Mouse (Mus musculus): ENCODE data around the gene Wap. TPM values are rescaled to one million over a fixed set of nuclear protein-coding genes. Genes with fewer than 3 reads are reported as not detected.
"Not testable (repeated sequence)": the region's sequence is repeated elsewhere in the genome, so short reads cannot be mapped to it uniquely, and the experiment has no call there.

Wap gene
- total and polyA plus RNA-seq, 2 experiments from 2014 or later, result not detected

DNA sequence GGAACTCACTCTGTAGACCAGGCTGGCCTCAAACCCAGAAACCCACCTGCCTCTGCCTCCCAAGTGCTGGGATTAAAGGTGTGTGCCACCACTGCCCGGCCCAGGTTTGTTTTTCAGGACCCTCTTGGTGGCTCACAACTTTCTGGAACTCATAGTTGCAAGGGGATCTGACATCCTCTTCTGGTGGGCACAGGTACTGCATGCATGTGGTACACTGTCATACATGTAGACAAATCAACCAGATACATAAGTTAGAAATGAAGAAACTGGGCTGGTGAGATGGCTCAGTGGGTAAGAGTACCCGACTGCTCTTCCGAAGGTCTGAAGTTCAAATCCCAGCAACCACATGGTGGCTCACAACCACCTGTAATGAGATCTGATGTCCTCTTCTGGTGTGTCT lies 14.5 kb upstream of the Wap start:
- not testable (repeated sequence) for H3K9me3 ChIP-seq (ENCODE audit: low read length)
- 74% methylated on average over 3 of the region's 3 CpGs for WGBS

DNA sequence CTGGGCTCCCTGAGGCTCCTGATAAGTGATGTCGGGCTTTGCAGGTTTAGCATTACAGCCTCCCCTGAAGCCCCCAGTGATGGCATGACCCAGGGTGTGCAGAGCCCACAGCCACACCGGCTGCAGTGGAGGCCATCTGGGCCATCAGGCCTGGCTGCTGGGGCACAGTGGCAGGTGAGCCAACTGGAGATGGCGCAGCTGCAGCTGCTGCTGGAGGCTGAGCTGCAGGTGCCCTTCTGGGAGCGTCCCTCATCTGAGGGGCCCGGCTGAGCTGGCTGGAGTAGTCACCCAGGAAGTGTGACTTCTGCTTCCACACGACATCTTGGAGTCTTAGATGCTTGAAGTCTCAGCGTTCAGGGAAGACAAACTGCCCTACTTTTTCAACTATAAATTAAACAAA lies 12.1 kb upstream of the Wap start:
- no peak for ATAC-seq
- H3K9me3 ChIP-seq (ENCODE audit: low read length), result no peaks in the 10 kb centered on the region
- H3K36me3 ChIP-seq (ENCODE audit: insufficient read depth), result no peaks in the 10 kb centered on the region
- DNase-seq, result no peak
- no peak for TF ChIP-seq CTCF (IDR thresholded peaks at IDR 0.05; ENCODE audit: low read depth)
- no peaks in the 10 kb centered on the region; the same call in 1 of the 2 replicates for H3K27me3 ChIP-seq (ENCODE audit: insufficient read depth, low read length)
- H3K4me3 ChIP-seq (ENCODE audit: low read depth, low read length), result no peak overlapping the region
- H3K4me2 ChIP-seq (ENCODE audit: low read depth), result no peak overlapping the region
- WGBS, result 78% methylated on average over 7 of the region's 7 CpGs
- no peak overlapping the region for H3K27ac ChIP-seq (ENCODE audit: low read depth, low read length)
- no peak overlapping the region for H3K9ac ChIP-seq
- no peaks in the 10 kb centered on the region for H3K4me1 ChIP-seq (ENCODE audit: insufficient read depth)

More for the DNA sequence above, 14.5 kb upstream of the Wap start:
- peak; percentile 53 for TF ChIP-seq CTCF (IDR thresholded peaks at IDR 0.05; ENCODE audit: low read depth)
- ATAC-seq; H3K27me3 ChIP-seq (ENCODE audit: insufficient read depth, low read length); H3K36me3 ChIP-seq (ENCODE audit: insufficient read depth); H3K4me3 ChIP-seq (ENCODE audit: low read depth, low read length); H3K4me2 ChIP-seq (ENCODE audit: low read depth); H3K9ac ChIP-seq; H3K27ac ChIP-seq (ENCODE audit: low read depth, low read length); DNase-seq; H3K4me1 ChIP-seq (ENCODE audit: insufficient read depth): not testable (repeated sequence)

DNA sequence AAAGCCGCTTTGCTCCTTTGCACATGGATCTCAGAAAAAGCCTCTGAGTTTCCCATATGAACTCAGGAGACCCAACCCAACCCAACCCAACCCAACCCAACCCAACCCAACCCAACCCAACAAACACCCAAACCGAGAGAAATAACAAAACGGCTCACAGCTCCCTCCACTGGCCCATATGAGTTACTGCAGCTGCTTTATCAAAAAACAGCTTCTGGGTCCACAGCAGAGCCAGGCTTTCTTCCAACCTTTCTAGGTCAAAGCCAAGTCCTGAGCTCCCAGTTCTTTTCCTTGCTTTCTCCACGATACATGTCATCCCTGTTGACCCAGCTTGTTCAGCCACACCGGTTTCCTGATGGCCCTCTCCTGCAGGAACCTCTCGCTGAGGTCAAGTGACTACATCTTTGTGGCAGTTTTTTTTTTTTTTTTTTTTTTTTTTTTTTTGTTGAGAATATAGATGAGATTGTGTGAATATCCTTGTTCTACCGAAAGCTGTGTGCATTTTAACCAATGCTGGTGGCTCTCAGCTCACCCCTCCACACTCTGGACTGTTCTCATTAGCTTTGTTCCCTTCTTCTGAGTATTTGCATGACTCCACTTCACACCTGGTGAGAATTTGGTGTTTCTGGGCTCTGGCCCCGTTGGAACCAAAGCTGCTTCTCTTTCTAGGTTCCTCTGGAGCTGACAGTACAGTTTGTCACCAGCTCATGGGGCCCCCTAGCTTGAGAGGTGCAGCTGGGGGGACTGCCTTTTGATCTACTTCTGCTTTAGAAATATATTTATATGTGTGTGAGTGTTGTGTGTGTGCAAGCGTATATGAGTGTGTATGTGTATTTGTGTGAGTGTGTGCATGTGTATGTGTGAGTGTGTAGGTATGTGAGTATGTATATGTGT lies 9.6 kb upstream of the Wap start:
- no peak overlapping the region for H3K9ac ChIP-seq

DNA sequence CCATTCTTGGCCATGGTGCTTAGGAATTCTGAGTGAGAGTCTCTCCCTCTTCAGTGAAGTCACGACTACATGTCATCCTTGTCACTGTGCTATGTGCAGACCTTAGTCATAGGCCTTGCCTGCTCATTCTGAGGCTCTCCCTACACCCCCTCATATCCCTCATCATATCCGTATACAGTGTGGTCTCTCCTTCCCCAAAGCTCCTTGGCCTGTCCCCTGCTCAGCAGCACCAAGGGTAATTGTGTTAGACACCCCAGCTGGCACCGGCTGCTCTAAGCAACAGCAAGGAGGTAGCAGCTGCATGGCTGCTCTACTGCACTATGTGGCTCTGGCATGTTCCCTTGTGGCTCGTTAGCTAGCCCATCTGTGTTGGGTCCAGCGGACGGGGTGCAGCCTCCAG lies 6.1 kb upstream of the Wap start:
- H3K9ac ChIP-seq, result no peak overlapping the region
- no peak overlapping the region for H3K27ac ChIP-seq (ENCODE audit: low read depth, low read length)
- ATAC-seq (peak; percentile 14; the same call in 1 of the 2 replicates), DNase-seq (no peak)
- H3K4me1 ChIP-seq (ENCODE audit: insufficient read depth), result no peaks in the 10 kb centered on the region
- TF ChIP-seq CTCF (IDR thresholded peaks at IDR 0.05; ENCODE audit: low read depth), result no peak
- no peaks in the 10 kb centered on the region for H3K9me3 ChIP-seq (ENCODE audit: low read length)
- H3K4me2 ChIP-seq (ENCODE audit: low read depth), result no peak overlapping the region
- no peaks in the 10 kb centered on the region for H3K36me3 ChIP-seq (ENCODE audit: insufficient read depth)
- no peaks in the 10 kb centered on the region for H3K27me3 ChIP-seq (ENCODE audit: insufficient read depth, low read length)
- no peak overlapping the region for H3K4me3 ChIP-seq (ENCODE audit: low read depth, low read length)
- WGBS, result 72% methylated on average over 6 of the region's 6 CpGs

More for the DNA sequence above, 9.6 kb upstream of the Wap start:
- 0 out of 2 replicates have a peak, but pooled peaks have one; percentile 8 for TF ChIP-seq CTCF (IDR thresholded peaks at IDR 0.05; ENCODE audit: low read depth)
- WGBS, result 65% methylated on average over 9 of the region's 9 CpGs
- Histone ChIP-seq H3K4me3 (ENCODE audit: low read depth, low read length) (no peak overlapping the region), H3K27me3 (ENCODE audit: insufficient read depth, low read length) (no peaks in the 10 kb centered on the region), H3K9me3 (ENCODE audit: low read length) (no peaks in the 10 kb centered on the region), H3K36me3 (ENCODE audit: insufficient read depth) (no peaks in the 10 kb centered on the region), H3K4me2 (ENCODE audit: low read depth) (no peak overlapping the region), H3K27ac (ENCODE audit: low read depth, low read length) (no peak overlapping the region), H3K4me1 (ENCODE audit: insufficient read depth) (no peaks in the 10 kb centered on the region)
- DNase-seq (no peak), ATAC-seq (no peak)

DNA sequence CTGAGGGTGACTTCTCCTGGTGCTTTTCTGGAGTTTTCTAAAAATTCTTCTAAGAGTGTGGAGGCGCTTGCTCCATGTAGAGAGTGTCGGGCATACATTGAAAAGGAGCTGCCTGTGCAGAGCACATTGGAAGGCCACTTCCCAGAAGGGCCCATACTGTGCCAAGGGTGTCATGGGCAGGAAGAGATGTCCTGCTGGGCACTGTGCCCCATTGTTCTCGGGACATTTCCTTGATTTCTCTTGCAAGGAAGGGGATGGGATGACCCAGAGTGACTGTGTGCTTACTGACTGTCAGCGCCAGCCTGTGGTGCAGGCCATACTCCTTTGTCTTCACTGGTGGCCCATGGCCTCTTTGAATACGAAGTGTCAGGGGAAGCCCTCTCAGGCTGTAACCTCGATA lies 635 bp upstream of the Wap start:
- Histone ChIP-seq H3K4me1 (ENCODE audit: insufficient read depth) (no peaks in the 10 kb centered on the region), H3K4me3 (ENCODE audit: low read depth, low read length) (no peak overlapping the region), H3K9ac (no peak overlapping the region), H3K27ac (ENCODE audit: low read depth, low read length) (no peak overlapping the region), H3K9me3 (ENCODE audit: low read length) (no peaks in the 10 kb centered on the region), H3K4me2 (ENCODE audit: low read depth) (no peak overlapping the region), H3K36me3 (ENCODE audit: insufficient read depth) (no peaks in the 10 kb centered on the region), H3K27me3 (ENCODE audit: insufficient read depth, low read length) (no peaks in the 10 kb centered on the region)
- no peak for TF ChIP-seq CTCF (IDR thresholded peaks at IDR 0.05; ENCODE audit: low read depth)
- WGBS, result 72% methylated on average over 6 of the region's 6 CpGs
- DNase-seq, result no peak
- ATAC-seq, result no peak

DNA sequence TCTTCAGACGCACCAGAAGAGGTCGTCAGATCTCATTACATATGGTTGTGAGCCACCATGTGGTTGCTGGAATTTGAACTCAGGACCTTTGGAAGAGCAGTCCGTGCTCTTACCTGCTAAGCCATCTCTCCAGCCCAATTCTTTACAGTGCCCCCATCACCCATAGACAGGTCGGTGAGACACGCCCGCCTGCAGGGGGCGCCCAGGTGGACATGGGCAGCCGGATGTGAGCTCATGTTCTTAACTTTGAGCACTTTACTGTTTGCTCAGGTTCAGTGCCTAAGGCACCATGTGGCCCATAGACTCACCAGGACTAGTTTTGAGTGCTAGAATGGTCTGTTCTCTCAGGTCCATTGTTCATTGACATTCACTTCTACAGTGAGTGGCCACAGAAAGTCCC lies 2.3 kb downstream of the Wap start:
- Histone ChIP-seq H3K27me3 (ENCODE audit: insufficient read depth, low read length) (no peaks in the 10 kb centered on the region), H3K9me3 (ENCODE audit: low read length) (0 out of 2 replicates have a peak, but pooled peaks cover 4% of the 10 kb centered on the region), H3K4me2 (ENCODE audit: low read depth) (no peak overlapping the region), H3K36me3 (ENCODE audit: insufficient read depth) (no peaks in the 10 kb centered on the region), H3K27ac (ENCODE audit: low read depth, low read length) (no peak overlapping the region), H3K9ac (no peak overlapping the region), H3K4me1 (ENCODE audit: insufficient read depth) (no peaks in the 10 kb centered on the region), H3K4me3 (ENCODE audit: low read depth, low read length) (no peak overlapping the region)
- DNase-seq (no peak), ATAC-seq (no peak)
- TF ChIP-seq CTCF (IDR thresholded peaks at IDR 0.05; ENCODE audit: low read depth), result no peak
- WGBS, result 76% methylated on average over 8 of the region's 8 CpGs

DNA sequence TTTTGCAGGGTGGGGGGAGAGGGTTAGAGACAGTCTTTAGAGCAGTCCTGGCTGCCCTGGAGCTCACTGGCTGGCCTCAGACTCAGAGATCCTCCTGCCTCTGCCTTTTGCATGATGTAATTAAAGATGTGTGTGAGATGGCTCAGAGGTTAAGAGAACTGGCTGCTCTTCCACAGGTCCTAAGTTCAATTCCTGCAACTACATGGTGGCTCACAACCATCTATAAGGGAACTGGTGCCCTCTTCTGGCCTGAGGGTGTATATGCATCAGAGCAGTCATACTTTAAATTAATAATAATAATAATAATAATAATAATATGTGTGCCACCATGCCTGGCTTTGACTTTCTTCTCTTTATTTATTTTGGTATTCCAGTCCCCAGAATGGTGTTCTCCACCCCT lies 8.8 kb downstream of the Wap start:
- no peaks in the 10 kb centered on the region for H3K36me3 ChIP-seq (ENCODE audit: insufficient read depth)
- H3K9me3 ChIP-seq (ENCODE audit: low read length), result 0 out of 2 replicates have a peak, but pooled peaks cover 4% of the 10 kb centered on the region
- no peak overlapping the region for H3K4me3 ChIP-seq (ENCODE audit: low read depth, low read length)
- ATAC-seq (no peak), DNase-seq (peak; percentile 25)
- no peak overlapping the region for H3K9ac ChIP-seq
- H3K4me1 ChIP-seq (ENCODE audit: insufficient read depth), result peaks cover 12% of the 10 kb centered on the region
- peak; percentile 39 for TF ChIP-seq CTCF (IDR thresholded peaks at IDR 0.05; ENCODE audit: low read depth)
- H3K27me3 ChIP-seq (ENCODE audit: insufficient read depth, low read length), result no peaks in the 10 kb centered on the region
- H3K4me2 ChIP-seq (ENCODE audit: low read depth), result no peak overlapping the region
- no peak overlapping the region for H3K27ac ChIP-seq (ENCODE audit: low read depth, low read length)

Data from forebrain, postnatal 0 days (tissue).